8 mouse cellular contexts compared by ENCODE assay signal in genomic region chr4:106630333-106631220, GRCm38 (mm10). TPM values are rescaled to one million over a fixed set of nuclear protein-coding genes. Genes with fewer than 3 reads are reported as not detected.
DNase-seq lines count a peak whose midpoint lies in the region; ATAC-seq and TF ChIP-seq lines count a peak whose summit lies in the region.

No protein-coding gene starts in this region.

- no peaks in the 10 kb centered on the region for H3K9me3 ChIP-seq in forebrain, postnatal 0 days (ENCODE audit: low read length)
- H3K9me3 ChIP-seq in intestine, postnatal 0 days (ENCODE audit: control insufficient read depth) = no peaks in the 10 kb centered on the region
- no peaks in the 10 kb centered on the region for H3K9me3 ChIP-seq in limb, embryonic 10.5 days (replicated peaks)

- H3K27me3 ChIP-seq in thymus, adult 2 months (ENCODE audit: control insufficient read depth, insufficient read depth, low read length) = no peaks in the 10 kb centered on the region; the same call in 1 of the 2 replicates
- no peaks in the 10 kb centered on the region for H3K27me3 ChIP-seq in forebrain, postnatal 0 days (ENCODE audit: insufficient read depth, low read length)
- no peaks in the 10 kb centered on the region for H3K27me3 ChIP-seq in intestine, postnatal 0 days (replicated peaks; ENCODE audit: control insufficient read depth, insufficient read depth, low read length)
- H3K27me3 ChIP-seq in limb, embryonic 10.5 days (ENCODE audit: low read depth, poor library complexity, severe bottlenecking) = peaks cover 30% of the 10 kb centered on the region

- H3K4me2 ChIP-seq in forebrain, postnatal 0 days (ENCODE audit: low read depth) = 0 out of 2 replicates have a peak overlapping the region, but pooled peaks have one; percentile 17
- H3K4me2 ChIP-seq in intestine, postnatal 0 days (replicated peaks; ENCODE audit: low read depth) = no peak overlapping the region

- no peak for TF ChIP-seq POLR2A in thymus, adult 2 months (IDR thresholded peaks at IDR 0.05; ENCODE audit: control insufficient read depth, extremely low read depth, insufficient read depth, low read length, poor library complexity)

- no peaks in the 10 kb centered on the region for H3K4me1 ChIP-seq in thymus, adult 2 months (replicated peaks; ENCODE audit: control insufficient read depth, insufficient read depth, low read length)
- peaks cover 36% of the 10 kb centered on the region for H3K4me1 ChIP-seq in forebrain, postnatal 0 days (ENCODE audit: insufficient read depth)
- peaks cover 6% of the 10 kb centered on the region for H3K4me1 ChIP-seq in intestine, postnatal 0 days (replicated peaks; ENCODE audit: control insufficient read depth, insufficient read depth, low read length)
- H3K4me1 ChIP-seq in limb, embryonic 10.5 days = peaks cover 53% of the 10 kb centered on the region

- peak; percentile 56 for DNase-seq in thymus, adult 2 months
- DNase-seq in thymus, adult 18-20 months = no peak
- DNase-seq in cerebellum, adult 18-20 months = peak; percentile 73 to 81
- peak; percentile 95 for DNase-seq in forebrain, postnatal 0 days
- DNase-seq in limb, embryonic 10.5 days (ENCODE audit: low spot score) = peak; percentile 74
- DNase-seq in neural tube, embryonic 10.5 days (ENCODE audit: extremely low spot score, low spot score) = peak; percentile 77
- DNase-seq in thymus, postnatal 0 days (ENCODE audit: low spot score) = peak; percentile 58

- WGBS in thymus, adult 2 months = 45% methylated on average over 14 of the region's 14 CpGs
- WGBS in forebrain, postnatal 0 days = 12% methylated on average over 14 of the region's 14 CpGs
- WGBS in intestine, postnatal 0 days = 29% methylated on average over 14 of the region's 14 CpGs
- 24% methylated on average over 14 of the region's 14 CpGs for WGBS in limb, embryonic 10.5 days

- H3K4me3 ChIP-seq in thymus, adult 2 months (ENCODE audit: control insufficient read depth, insufficient read depth, low read length) = no peak overlapping the region
- H3K4me3 ChIP-seq in forebrain, postnatal 0 days (ENCODE audit: low read depth, low read length) = no peak overlapping the region
- H3K4me3 ChIP-seq in intestine, postnatal 0 days (ENCODE audit: low read depth, low read length) = no peak overlapping the region
- no peak overlapping the region for H3K4me3 ChIP-seq in limb, embryonic 10.5 days

- no peak for TF ChIP-seq CTCF in thymus, adult 2 months (IDR thresholded peaks at IDR 0.05; ENCODE audit: borderline replicate concordance, control insufficient read depth, extremely low read depth, insufficient read depth, low read length, poor library complexity)
- peak; percentile 91 for TF ChIP-seq CTCF in forebrain, postnatal 0 days (IDR thresholded peaks at IDR 0.05; ENCODE audit: low read depth)
- peak; percentile 87 for TF ChIP-seq CTCF in intestine, postnatal 0 days (IDR thresholded peaks at IDR 0.05; ENCODE audit: low read depth)

- no peaks in the 10 kb centered on the region for H3K36me3 ChIP-seq in thymus, adult 2 months (ENCODE audit: control insufficient read depth, insufficient read depth, low read length)
- H3K36me3 ChIP-seq in forebrain, postnatal 0 days (ENCODE audit: insufficient read depth) = no peaks in the 10 kb centered on the region
- no peaks in the 10 kb centered on the region; the same call in 1 of the 2 replicates for H3K36me3 ChIP-seq in intestine, postnatal 0 days (ENCODE audit: control insufficient read depth, insufficient read depth)
- no peaks in the 10 kb centered on the region for H3K36me3 ChIP-seq in limb, embryonic 10.5 days

- ATAC-seq in forebrain, postnatal 0 days = peak; percentile 96
- no peak for ATAC-seq in intestine, postnatal 0 days

- H3K27ac ChIP-seq in thymus, adult 2 months (ENCODE audit: control insufficient read depth, insufficient read depth, low read length) = no peak overlapping the region
- peak overlapping the region; percentile 91 for H3K27ac ChIP-seq in forebrain, postnatal 0 days (ENCODE audit: low read depth, low read length)
- peak overlapping the region; percentile 74 for H3K27ac ChIP-seq in intestine, postnatal 0 days (ENCODE audit: low read depth, low read length)
- H3K27ac ChIP-seq in limb, embryonic 10.5 days = peak overlapping the region; percentile 53; the same call in 1 of the 2 replicates

- peak overlapping the region; percentile 35; the same call in 1 of the 2 replicates for H3K9ac ChIP-seq in forebrain, postnatal 0 days
- H3K9ac ChIP-seq in intestine, postnatal 0 days (ENCODE audit: low read depth, low read length) = no peak overlapping the region

RNA-seq across cellular contexts. Expression of gene Ttc22, which starts 8.3 kb away (rescaled TPM):
- polyA plus RNA-seq in thymus, adult 2 months (2012; rRNA removed) = 1.4 and 1.7 TPM in 2 replicates
- 2.5 TPM in 2 replicates for total RNA-seq in forebrain, postnatal 0 days (2014; rRNA removed)
- 1.2 and 1.6 TPM in 2 replicates for polyA plus RNA-seq in forebrain, postnatal 0 days (2015; fragmentation: Nextera tagmentation; extraction: Ambion mirVana)
- polyA plus RNA-seq in intestine, postnatal 0 days (2015; fragmentation: Nextera tagmentation; extraction: Ambion mirVana) = 61.9 and 66.4 TPM in 2 replicates
- polyA plus RNA-seq in limb, embryonic 10.5 days (2016; fragmentation: Nextera tagmentation; extraction: Ambion mirVana) = 0.14 TPM in 1 of 2 replicates, not detected in the other
- 0.17 and 0.43 TPM in 2 replicates for polyA plus RNA-seq in thymus, postnatal 0 days (2015; fragmentation: Nextera tagmentation; extraction: Ambion mirVana)

RNA-seq across cellular contexts. Expression of gene Lexm, which starts 13.5 kb away (rescaled TPM):
- not detected in 2 replicates for polyA plus RNA-seq in thymus, adult 2 months (2012; rRNA removed)
- total RNA-seq in forebrain, postnatal 0 days (2014; rRNA removed) = not detected in 2 replicates
- 0.09 TPM in 1 of 2 replicates, not detected in the other for polyA plus RNA-seq in forebrain, postnatal 0 days (2015; fragmentation: Nextera tagmentation; extraction: Ambion mirVana)
- not detected in 2 replicates for polyA plus RNA-seq in intestine, postnatal 0 days (2015; fragmentation: Nextera tagmentation; extraction: Ambion mirVana)
- 0.15 TPM in 2 replicates for polyA plus RNA-seq in limb, embryonic 10.5 days (2016; fragmentation: Nextera tagmentation; extraction: Ambion mirVana)
- polyA plus RNA-seq in thymus, postnatal 0 days (2015; fragmentation: Nextera tagmentation; extraction: Ambion mirVana) = 0.15 TPM in 1 of 2 replicates, not detected in the other

RNA-seq across cellular contexts. Expression of gene Pars2, which starts 20.3 kb away (rescaled TPM):
- polyA plus RNA-seq in thymus, adult 2 months (2012; rRNA removed) = 16.3 and 17.3 TPM in 2 replicates
- total RNA-seq in forebrain, postnatal 0 days (2014; rRNA removed) = 13.2 and 13.6 TPM in 2 replicates
- polyA plus RNA-seq in forebrain, postnatal 0 days (2015; fragmentation: Nextera tagmentation; extraction: Ambion mirVana) = 9.2 and 9.9 TPM in 2 replicates
- 6.7 TPM in 2 replicates for polyA plus RNA-seq in intestine, postnatal 0 days (2015; fragmentation: Nextera tagmentation; extraction: Ambion mirVana)
- polyA plus RNA-seq in limb, embryonic 10.5 days (2016; fragmentation: Nextera tagmentation; extraction: Ambion mirVana) = 18.8 and 20.2 TPM in 2 replicates
- polyA plus RNA-seq in thymus, postnatal 0 days (2015; fragmentation: Nextera tagmentation; extraction: Ambion mirVana) = 12.7 and 13.9 TPM in 2 replicates

RNA-seq across cellular contexts. Expression of gene Ttc4, which starts 48.2 kb away (rescaled TPM):
- 72.0 and 87.8 TPM in 2 replicates for polyA plus RNA-seq in thymus, adult 2 months (2012; rRNA removed)
- 108 and 114 TPM in 2 replicates for total RNA-seq in forebrain, postnatal 0 days (2014; rRNA removed)
- polyA plus RNA-seq in forebrain, postnatal 0 days (2015; fragmentation: Nextera tagmentation; extraction: Ambion mirVana) = 78.2 and 89.1 TPM in 2 replicates
- polyA plus RNA-seq in intestine, postnatal 0 days (2015; fragmentation: Nextera tagmentation; extraction: Ambion mirVana) = 29.7 and 35.0 TPM in 2 replicates
- polyA plus RNA-seq in limb, embryonic 10.5 days (2016; fragmentation: Nextera tagmentation; extraction: Ambion mirVana) = 110 and 132 TPM in 2 replicates
- 61.4 TPM in 2 replicates for polyA plus RNA-seq in thymus, postnatal 0 days (2015; fragmentation: Nextera tagmentation; extraction: Ambion mirVana)

Comparison
In these comparisons a context has a peak if more than half of its experiments do, and no peak if none do; other contexts are left out.
1. DNase-seq: peak in thymus, adult 2 months (single experiment), cerebellum, adult 18-20 months (2 of 2), forebrain, postnatal 0 days (single experiment), limb, embryonic 10.5 days (single experiment), neural tube, embryonic 10.5 days (single experiment) and thymus, postnatal 0 days (single experiment); none in thymus, adult 18-20 months (0 of 2).
2. RNA of gene Ttc22, which starts 8.3 kb away (polyA plus RNA-seq): 61.9 to 66.4 TPM in intestine, postnatal 0 days; 1.4 to 1.7 TPM in thymus, adult 2 months, 1.2 to 1.6 TPM in forebrain, postnatal 0 days, 0.17 to 0.43 TPM in thymus, postnatal 0 days and 0.14 TPM in limb, embryonic 10.5 days; every median in the first group is over 10 times any median in the second.